Mouse (Mus musculus) cerebellum, postnatal 10 days (tissue): ENCODE measurements at regions not wholly inside any gene's neighbourhood (a gene's known extent, or its start where the extent isn't known, plus 50 kb on each side); places are given as distances from the start of the nearest gene placed in this dataset.
A peak's percentile ranks its signal among the peaks of the same experiment; 100 is the strongest.

Experiments
- DNase-seq, 2 experiments: peaks; one replicate each; pipeline ENCODE4 v3.0.0; 2021; ENCODE audit warnings: mixed read lengths in 2 of 2

- DNase-seq = no peak
These were observed 57.4 kb downstream of the Gm21962 start for GRCm38 (mm10) chr3:137728689-137729088.

GRCm38 (mm10) chr3:137729421-137729820 lies 58.1 kb downstream of the Gm21962 start:
- no peak for DNase-seq

- peak; percentile 21 to 41 for DNase-seq
These were observed 66.0 kb downstream of the Gm21962 start for GRCm38 (mm10) chr3:137737222-137737800.

GRCm38 (mm10) chr3:137741528-137741927 lies 70.2 kb downstream of the Gm21962 start:
- no peak for DNase-seq

- no peak for DNase-seq
These were observed 70.8 kb downstream of the Gm21962 start for GRCm38 (mm10) chr3:137742119-137742518.

- DNase-seq = no peak
These were observed 80.5 kb downstream of the Gm21962 start for GRCm38 (mm10) chr3:137751732-137752260.

- peak; percentile 94 to 96 for DNase-seq
These were observed 81.3 kb downstream of the Gm21962 start for GRCm38 (mm10) chr3:137752447-137753256.

GRCm38 (mm10) chr3:137753257-137753654 lies 81.9 kb downstream of the Gm21962 start:
- DNase-seq = peak in 1 of 2 experiments; percentile 14

GRCm38 (mm10) chr3:137755391-137755790 lies 84.1 kb downstream of the Gm21962 start:
- no peak for DNase-seq

GRCm38 (mm10) chr3:137762213-137762884 lies 91.0 kb downstream of the Gm21962 start:
- DNase-seq = no peak

GRCm38 (mm10) chr3:137763406-137763805 lies 92.1 kb downstream of the Gm21962 start:
- DNase-seq = peak; percentile 75 to 82

- DNase-seq = no peak
These were observed 95.7 kb upstream of the H2afz start for GRCm38 (mm10) chr3:137768627-137769026.

- no peak for DNase-seq
These were observed 89.0 kb upstream of the H2afz start for GRCm38 (mm10) chr3:137775076-137775849.

- DNase-seq = peak; percentile 63 to 73
These were observed 86.2 kb upstream of the H2afz start for GRCm38 (mm10) chr3:137778113-137778512.

- no peak for DNase-seq
These were observed 84.3 kb upstream of the H2afz start for GRCm38 (mm10) chr3:137780029-137780428.

- DNase-seq = no peak
These were observed 81.5 kb upstream of the H2afz start for GRCm38 (mm10) chr3:137782836-137783235.

- DNase-seq = no peak
These were observed 80.1 kb upstream of the H2afz start for GRCm38 (mm10) chr3:137783937-137784911.

- no peak for DNase-seq
These were observed 79.1 kb upstream of the H2afz start for GRCm38 (mm10) chr3:137785224-137785623.

GRCm38 (mm10) chr3:137785871-137786270 lies 78.4 kb upstream of the H2afz start:
- DNase-seq = no peak

GRCm38 (mm10) chr3:137789671-137790070 lies 74.6 kb upstream of the H2afz start:
- peak; percentile 32 to 56 for DNase-seq

- DNase-seq = peak; percentile 71 to 74
These were observed 73.9 kb upstream of the H2afz start for GRCm38 (mm10) chr3:137790340-137790739.
